10 mouse cellular contexts compared by ENCODE assay signal in genomic region chr6:31100084-31100579, GRCm38 (mm10).
DNase-seq lines count a peak whose midpoint lies in the region; ATAC-seq and TF ChIP-seq lines count a peak whose summit lies in the region.
"Had no signal": no experiment of that assay in that cellular context is flagged by ENCODE, and none has a peak within 500 bp of the region (broad histone marks: within the 10 kb centered on the region; RNA-seq: fewer than 3 reads in every experiment).

No protein-coding gene starts in this region.

- peak overlapping the region; percentile 38 for H3K4me2 ChIP-seq in heart, postnatal 0 days (ENCODE audit: low read depth, low read length)
- H3K4me2 ChIP-seq in forebrain, embryonic 12.5 days: no peak overlapping the region
- H3K4me2 ChIP-seq: limb, embryonic 12.5 days; stomach, embryonic 15.5 days had no signal

- H3K27me3 ChIP-seq in heart, postnatal 0 days (ENCODE audit: control insufficient read depth, insufficient read depth, low read length): no peaks in the 10 kb centered on the region
- H3K27me3 ChIP-seq in forebrain, embryonic 12.5 days: no peaks in the 10 kb centered on the region
- H3K27me3 ChIP-seq: limb, embryonic 12.5 days; stomach, embryonic 15.5 days had no signal

- WGBS in heart, postnatal 0 days: 24% methylated on average over 12 of the region's 12 CpGs
- 79% methylated on average over 12 of the region's 12 CpGs for WGBS in forebrain, embryonic 12.5 days

- H3K27ac ChIP-seq in heart, postnatal 0 days (ENCODE audit: low read depth): peak overlapping the region; percentile 77
- no peak overlapping the region for H3K27ac ChIP-seq in forebrain, embryonic 12.5 days
- H3K27ac ChIP-seq: limb, embryonic 12.5 days; stomach, embryonic 15.5 days had no signal

- H3K9me3 ChIP-seq in heart, postnatal 0 days (replicated peaks; ENCODE audit: control insufficient read depth, low read length): no peaks in the 10 kb centered on the region
- H3K9me3 ChIP-seq in forebrain, embryonic 12.5 days: no peaks in the 10 kb centered on the region
- H3K9me3 ChIP-seq: limb, embryonic 12.5 days; stomach, embryonic 15.5 days had no signal

- H3K36me3 ChIP-seq in heart, postnatal 0 days (replicated peaks; ENCODE audit: control insufficient read depth, insufficient read depth, low read length): no peaks in the 10 kb centered on the region
- no peaks in the 10 kb centered on the region for H3K36me3 ChIP-seq in forebrain, embryonic 12.5 days (replicated peaks)
- H3K36me3 ChIP-seq: limb, embryonic 12.5 days; stomach, embryonic 15.5 days had no signal

- H3K9ac ChIP-seq in heart, postnatal 0 days (replicated peaks; ENCODE audit: low read depth, low read length): no peak overlapping the region
- no peak overlapping the region for H3K9ac ChIP-seq in forebrain, embryonic 12.5 days
- H3K9ac ChIP-seq: limb, embryonic 12.5 days; stomach, embryonic 15.5 days had no signal

- H3K4me1 ChIP-seq in heart, postnatal 0 days (ENCODE audit: control insufficient read depth, insufficient read depth): peaks cover 39% of the 10 kb centered on the region
- peaks cover 42% of the 10 kb centered on the region for H3K4me1 ChIP-seq in forebrain, embryonic 12.5 days

- peak; percentile 85 for ATAC-seq in heart, postnatal 0 days (ENCODE audit: insufficient read depth, low read depth)
- no peak for ATAC-seq in forebrain, embryonic 12.5 days (ENCODE audit: low FRiP score)

- no peak overlapping the region for H3K4me3 ChIP-seq in heart, postnatal 0 days (ENCODE audit: low read depth, low read length)
- H3K4me3 ChIP-seq in forebrain, embryonic 12.5 days (replicated peaks): no peak overlapping the region
- H3K4me3 ChIP-seq: limb, embryonic 12.5 days; stomach, embryonic 15.5 days had no signal

- intact Hi-C loops in heart, postnatal 25 days (cut with DNase I): no loop called here

- peak; percentile 82 to 83 for DNase-seq in heart, adult 18-20 months
- DNase-seq in heart, postnatal 25 days (ENCODE audit: low spot score): no peak
- peak; percentile 62 for DNase-seq in 416B (ENCODE audit: low read depth)
- DNase-seq in adrenal gland, postnatal 25 days: peak; percentile 61
- peak; percentile 90 for DNase-seq in heart, postnatal 0 days (ENCODE audit: low spot score)
- no peak for DNase-seq in spleen, postnatal 36 days (ENCODE audit: low spot score in 2 of 2)
- no peak for DNase-seq in embryo, embryonic 10.5 days (ENCODE audit: low spot score)

- no peak for TF ChIP-seq CTCF in heart, postnatal 0 days (IDR thresholded peaks at IDR 0.05; ENCODE audit: low read depth)

- TF ChIP-seq EP300 in heart, postnatal 0 days (IDR thresholded peaks at IDR 0.05; ENCODE audit: low read depth): peak; percentile 52; the same call in 1 of the 2 replicates

Comparison
In these comparisons a context has a peak if more than half of its experiments do, and no peak if none do; other contexts are left out.
1. DNase-seq: peak in heart, adult 18-20 months (2 of 2), 416B (single experiment), adrenal gland, postnatal 25 days (single experiment) and heart, postnatal 0 days (single experiment); none in heart, postnatal 25 days (single experiment), spleen, postnatal 36 days (0 of 2) and embryo, embryonic 10.5 days (single experiment).